Mouse (Mus musculus) lung, postnatal 0 days (tissue): ENCODE measurements at regions not wholly inside any gene's neighbourhood (a gene's known extent, or its start where the extent isn't known, plus 50 kb on each side); places are given as distances from the start of the nearest gene placed in this dataset.

ENCODE experiments used
- CTCF ChIP-seq: IDR thresholded peaks from 2 replicates; pipeline ENCODE4 v1.5.1; 2016; ENCODE audit warnings: antibody characterized with exemption, mild to moderate bottlenecking
- EP300 ChIP-seq: IDR thresholded peaks from 2 replicates; pipeline ENCODE4 v1.6.1; 2016; ENCODE audit warnings: antibody characterized with exemption, mild to moderate bottlenecking, control low read depth

- TF ChIP-seq CTCF (no peak), EP300 (no peak)
These were observed 190.8 kb downstream of the Zfp326 start for GRCm38 (mm10) chr5:106067124-106067551.
